Mouse (Mus musculus) left cerebral cortex, adult 9 months (tissue): ENCODE measurements around the gene Tspan2.

ENCODE experiments used
- DNase-seq, 2 experiments: peaks; one replicate each; pipeline ENCODE4 v3.0.0; 2022; ENCODE audit warnings: low spot score in 2 of 2

Tspan2 gene

GRCm38 (mm10) chr3:102734313-102735030 is at the start of gene Tspan2:
Gene Tspan2, plus strand, starts transcription at chr3:102734529.
- peak in 1 of 2 experiments; percentile 36 for DNase-seq

DNA sequence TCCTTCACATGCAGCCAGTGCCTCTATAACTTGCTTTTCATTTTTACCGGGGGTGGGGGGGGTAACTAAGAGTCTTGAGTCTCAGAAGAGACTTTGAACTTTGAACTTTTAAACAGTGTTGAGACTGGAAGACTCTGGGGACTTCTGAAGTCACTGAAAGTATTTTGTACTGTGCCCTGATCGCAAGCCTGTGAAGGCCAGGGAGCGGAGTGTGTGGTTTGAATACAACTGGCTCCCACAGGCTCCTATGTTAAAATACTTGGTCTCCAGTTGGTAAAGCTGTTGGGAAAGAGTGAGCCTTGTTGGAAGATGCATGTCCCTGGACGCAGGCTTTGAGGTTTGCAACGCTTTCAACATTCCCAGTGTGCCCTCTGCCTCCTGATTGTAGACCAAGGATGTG is 47.5 kb upstream of the Tspan2 start:
- no peak for DNase-seq

- no peak for DNase-seq
Measured at GRCm38 (mm10) chr3:102687852-102688251, 46.5 kb upstream of the Tspan2 start.

DNA sequence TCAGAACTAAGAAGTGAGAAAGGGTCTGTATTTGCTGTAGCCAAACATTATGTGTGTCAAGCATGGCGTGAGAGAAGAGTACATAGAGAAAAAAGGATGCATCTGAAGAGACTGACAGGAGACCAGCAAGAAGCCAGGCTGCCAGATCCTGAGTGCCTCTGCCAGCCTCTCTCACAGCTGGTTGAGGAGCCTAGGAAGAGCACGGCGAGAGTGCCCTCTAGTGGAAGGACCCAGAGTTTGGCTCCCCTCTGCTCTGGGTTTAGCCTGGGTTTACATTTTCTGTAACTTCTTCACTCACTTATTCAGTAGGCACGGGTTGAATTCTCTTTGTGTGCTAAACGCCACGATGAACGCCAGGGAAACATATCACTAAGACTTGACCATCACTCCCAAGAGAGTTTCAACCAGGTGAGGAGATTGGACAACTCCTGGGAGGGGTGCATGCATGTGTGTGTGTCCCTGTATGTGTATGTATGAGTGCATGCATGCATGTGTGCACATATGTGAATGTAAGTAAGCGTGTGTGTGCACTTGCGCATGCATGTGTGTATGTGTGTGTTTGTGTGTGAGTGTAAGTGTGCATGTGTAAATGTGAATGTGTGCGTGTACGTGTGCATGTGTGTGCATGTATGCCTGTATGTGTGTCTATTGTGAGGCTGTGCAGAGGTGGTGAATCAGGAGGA is 42.4 kb upstream of the Tspan2 start:
- peak in 1 of 2 experiments; percentile 65 for DNase-seq

GRCm38 (mm10) chr3:102692758-102693325 is 41.5 kb upstream of the Tspan2 start:
- no peak for DNase-seq

DNA sequence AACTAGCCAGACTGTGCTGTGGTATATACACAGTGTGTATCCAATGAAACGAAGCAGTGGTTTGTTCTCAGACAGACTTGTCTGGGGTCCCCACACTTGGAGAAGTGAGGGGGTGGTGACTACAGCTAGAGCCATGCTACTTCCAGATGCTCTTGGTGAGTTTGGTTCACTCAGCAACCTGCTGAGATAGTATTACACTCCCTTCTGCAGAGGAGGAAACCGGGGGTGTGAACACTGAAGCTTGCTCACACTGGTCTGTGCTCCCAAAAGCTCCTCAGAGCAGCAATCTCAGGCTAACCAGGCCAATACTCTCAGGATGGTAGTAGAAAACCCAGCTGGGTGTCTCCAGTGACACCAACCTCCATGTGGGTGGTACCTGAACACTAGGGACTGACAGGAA is 36.2 kb upstream of the Tspan2 start:
- no peak for DNase-seq

- no peak for DNase-seq
Measured at GRCm38 (mm10) chr3:102701303-102701702, 33.0 kb upstream of the Tspan2 start.

GRCm38 (mm10) chr3:102701902-102702544 is 32.3 kb upstream of the Tspan2 start:
- peak in 1 of 2 experiments; percentile 65 for DNase-seq

- no peak for DNase-seq
Measured at GRCm38 (mm10) chr3:102704001-102704401, 30.3 kb upstream of the Tspan2 start.

DNA sequence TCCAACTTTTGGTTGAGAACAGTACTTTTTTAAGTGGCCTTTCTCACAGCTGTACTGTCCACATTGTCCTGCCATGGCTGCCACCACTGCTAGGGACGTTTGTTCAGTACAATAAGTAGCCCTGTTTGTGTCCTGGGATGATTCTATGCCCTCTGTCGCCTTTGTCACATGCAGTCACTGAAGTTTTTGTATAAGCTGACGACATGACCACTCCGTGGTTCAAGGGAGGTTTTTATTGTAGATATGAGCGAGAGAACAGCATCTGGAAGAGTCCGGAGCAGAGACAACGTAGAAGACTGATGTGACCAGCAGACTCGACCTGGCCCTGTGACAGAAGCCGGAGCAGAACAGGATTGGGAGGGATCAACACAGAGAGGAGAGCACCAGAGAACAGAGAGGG is 25.7 kb upstream of the Tspan2 start:
- DNase-seq: no peak

- DNase-seq: peak in 1 of 2 experiments; percentile 83
Measured at GRCm38 (mm10) chr3:102715066-102715584, 19.2 kb upstream of the Tspan2 start.

- DNase-seq: no peak
Measured at GRCm38 (mm10) chr3:102715839-102716238, 18.5 kb upstream of the Tspan2 start.

DNA sequence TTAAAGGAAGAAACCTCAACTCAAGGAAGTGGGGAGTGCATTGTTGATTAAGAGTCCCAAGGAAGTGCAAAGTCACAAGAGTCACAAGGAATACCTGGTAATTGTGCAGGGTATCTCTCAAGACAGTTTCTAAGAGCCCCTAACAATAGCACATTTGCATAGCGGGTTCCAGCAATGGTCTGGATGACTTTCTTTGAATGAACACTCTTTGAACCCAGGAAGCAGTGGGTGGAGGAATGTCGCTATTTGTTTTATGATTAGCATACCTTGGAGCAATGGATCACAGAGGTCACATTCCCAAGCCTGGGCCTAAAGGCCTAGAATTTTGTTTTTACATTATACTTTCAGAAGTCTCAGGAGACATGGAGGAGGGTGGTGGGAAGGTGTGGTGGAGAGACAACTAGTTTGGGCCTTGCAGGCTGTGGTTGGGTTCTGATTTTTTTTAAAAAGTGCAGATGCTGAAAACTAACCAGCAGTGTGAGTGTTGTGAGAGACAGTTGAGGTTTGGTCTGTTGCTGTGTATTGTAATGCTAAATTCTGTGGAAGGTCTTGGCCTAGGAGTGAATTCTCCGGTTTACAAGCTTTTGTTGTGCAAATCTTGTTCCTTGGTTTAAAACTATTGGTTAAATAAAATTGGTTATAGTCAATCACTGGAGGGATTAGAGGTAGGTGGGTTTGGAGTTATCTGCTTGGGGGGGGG is 16.6 kb upstream of the Tspan2 start:
- no peak for DNase-seq

DNA sequence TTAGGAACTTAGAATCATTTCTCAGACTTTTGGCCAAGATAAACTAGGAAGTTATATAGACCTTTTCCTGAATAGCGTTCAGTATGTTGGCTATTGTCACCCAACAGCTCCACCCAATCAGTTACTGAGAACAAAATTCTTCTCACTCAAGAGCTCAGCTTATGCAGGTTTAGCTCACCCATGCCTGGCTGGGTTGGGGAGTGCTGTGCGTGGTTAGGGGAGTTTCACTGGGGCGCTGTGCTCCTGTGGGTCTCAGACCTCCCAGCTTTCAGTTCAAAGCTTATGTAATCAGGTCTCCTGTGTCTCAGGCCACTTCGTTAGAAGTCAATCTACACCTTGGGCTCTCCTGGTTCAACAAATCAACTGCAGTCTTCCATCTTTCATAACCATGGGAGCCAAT is 11.2 kb upstream of the Tspan2 start:
- DNase-seq: no peak

GRCm38 (mm10) chr3:102723841-102724570 is 10.3 kb upstream of the Tspan2 start:
- no peak for DNase-seq

DNA sequence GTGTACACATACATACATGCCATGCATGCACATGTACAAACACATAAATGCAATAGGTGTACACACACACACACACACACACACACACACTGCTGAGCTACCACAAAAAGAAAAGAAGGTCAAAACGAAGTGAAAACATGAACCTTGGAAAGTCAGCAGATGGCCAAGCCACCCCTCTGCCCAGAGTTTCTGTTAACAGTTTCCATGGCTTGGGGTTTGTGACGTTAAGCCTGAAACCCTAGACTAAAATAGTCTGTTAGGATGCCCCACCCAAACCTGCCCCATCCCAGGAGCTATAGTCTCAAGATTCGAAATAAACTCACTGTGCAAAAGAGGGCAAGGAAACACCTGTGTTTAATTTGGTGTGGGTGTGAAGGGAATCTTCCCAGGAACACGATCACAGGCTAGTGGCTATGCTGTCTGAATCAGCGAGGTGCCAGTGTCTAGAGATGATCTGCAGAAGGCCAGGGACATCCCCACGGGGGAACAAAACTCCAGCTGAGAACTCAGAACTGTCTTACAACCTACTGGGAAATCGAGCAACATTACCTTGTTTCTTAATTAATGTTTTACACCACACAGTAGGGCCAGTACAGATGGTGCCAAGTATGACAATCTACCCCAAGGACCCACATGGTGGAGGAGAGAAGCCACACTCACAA is 9.4 kb upstream of the Tspan2 start:
- DNase-seq: no peak

GRCm38 (mm10) chr3:102729416-102729815 is 4.9 kb upstream of the Tspan2 start:
- DNase-seq: no peak

- no peak for DNase-seq
Measured at GRCm38 (mm10) chr3:102731112-102731511, 3.2 kb upstream of the Tspan2 start.

DNA sequence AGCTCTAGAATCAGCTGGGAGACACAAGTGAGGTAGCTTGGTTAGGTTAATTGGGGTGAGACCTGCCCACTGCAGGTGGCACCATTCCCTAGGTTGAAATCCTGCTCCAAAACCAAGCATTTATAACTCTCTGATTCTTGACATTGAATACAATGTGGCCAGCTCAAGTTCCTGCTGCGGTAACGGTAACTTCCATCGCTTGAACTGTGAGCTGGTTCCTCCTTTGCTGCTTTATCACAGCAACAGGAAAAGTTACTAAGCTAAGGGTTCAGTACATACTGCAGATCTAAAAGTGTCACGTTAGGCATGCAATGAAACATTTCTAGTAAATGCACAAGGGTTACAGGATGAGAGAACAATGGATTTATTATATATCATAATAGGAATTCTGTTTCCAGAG is 1.7 kb upstream of the Tspan2 start:
- DNase-seq: no peak

DNA sequence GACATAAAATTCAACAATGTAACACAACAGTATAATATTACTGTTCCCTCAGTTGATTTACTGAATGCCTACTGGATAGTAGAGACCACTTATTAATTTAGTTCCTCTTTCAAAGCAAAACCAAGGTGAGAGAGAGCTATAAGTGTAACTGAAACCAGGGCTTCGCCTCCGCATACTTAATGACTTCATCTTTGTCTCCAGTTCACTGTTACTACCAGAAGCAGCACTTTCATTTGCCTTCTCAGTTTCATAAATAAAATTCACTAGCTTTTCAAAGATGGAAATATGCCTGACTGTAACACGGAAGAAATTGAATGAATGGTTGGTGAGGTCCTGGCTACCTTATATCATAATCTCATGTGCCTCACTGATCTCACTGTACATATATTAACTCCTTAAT is 1.3 kb upstream of the Tspan2 start:
- DNase-seq: no peak
